Mouse (Mus musculus): ENCODE measurements around the gene Acvr1c. TPM values are rescaled to one million over a fixed set of nuclear protein-coding genes. Genes with fewer than 3 reads are reported as not detected.
A peak's percentile ranks its signal among the peaks of the same experiment; 100 is the strongest.

Acvr1c gene
- polyA plus RNA-seq (2012; fragmentation: generic; extraction: Trizol), result not detected

GRCm38 (mm10) chr2:58357414-58358131 is at the start of gene Acvr1c:
Acvr1c (minus strand) TSS chr2:58357895.
- no peaks in the 10 kb centered on the region for H3K36me3 ChIP-seq (ENCODE audit: control insufficient read depth, insufficient read depth)
- H3K27me3 ChIP-seq (ENCODE audit: control insufficient read depth, insufficient read depth, insufficient read length), result peaks cover 14% of the 10 kb centered on the region
- no peaks in the 10 kb centered on the region for H3K79me2 ChIP-seq (ENCODE audit: control insufficient read depth, insufficient read depth)
- no peak within 1 kb of the TSS for H3K4me3 ChIP-seq
- peak within 1 kb of the TSS; percentile 62 for H3K4me2 ChIP-seq (ENCODE audit: low read depth)
- TF ChIP-seq TCF3 (IDR thresholded peaks at IDR 0.05; ENCODE audit: insufficient read length, low read depth) (no peak), TCF12 (IDR thresholded peaks at IDR 0.05; ENCODE audit: insufficient read depth, poor library complexity, severe bottlenecking) (no peak), POLR2AphosphoS2 (IDR thresholded peaks at IDR 0.05; ENCODE audit: insufficient read length, low read depth) (no peak), REST (IDR thresholded peaks at IDR 0.05; ENCODE audit: insufficient read depth, insufficient read length) (no peak), MAX (IDR thresholded peaks at IDR 0.05; ENCODE audit: low read depth) (no peak), CEBPB (IDR thresholded peaks at IDR 0.05; ENCODE audit: insufficient read depth, poor library complexity, severe bottlenecking) (no peak), POLR2A (IDR thresholded peaks at IDR 0.05; ENCODE audit: insufficient read length, low read depth) (no peak), SRF (IDR thresholded peaks at IDR 0.05; ENCODE audit: control insufficient read depth, insufficient read length, low read depth) (no peak), E2F4 (IDR thresholded peaks at IDR 0.05; ENCODE audit: insufficient read depth) (no peak), MYOD1 (IDR thresholded peaks at IDR 0.05; ENCODE audit: control insufficient read depth in 1 of 3, insufficient read length in 2 of 3, low read depth in 2 of 3) (no peak), USF1 (IDR thresholded peaks at IDR 0.05; ENCODE audit: low read depth) (no peak), MYOG (IDR thresholded peaks at IDR 0.05; ENCODE audit: control insufficient read depth in 1 of 3, insufficient read depth in 1 of 3, insufficient read length in 2 of 3, low read depth in 2 of 3) (no peak)
- H3ac ChIP-seq (ENCODE audit: control insufficient read depth, insufficient read length), result no peak within 1 kb of the TSS

GRCm38 (mm10) chr2:58403481-58403880 is 45.8 kb upstream of the Acvr1c start:
- TF ChIP-seq REST (IDR thresholded peaks at IDR 0.05; ENCODE audit: insufficient read depth, insufficient read length) (no peak), POLR2AphosphoS2 (IDR thresholded peaks at IDR 0.05; ENCODE audit: insufficient read length, low read depth) (no peak), TCF3 (IDR thresholded peaks at IDR 0.05; ENCODE audit: insufficient read length, low read depth) (no peak), E2F4 (IDR thresholded peaks at IDR 0.05; ENCODE audit: insufficient read depth) (no peak), MYOD1 (IDR thresholded peaks at IDR 0.05; ENCODE audit: control insufficient read depth in 1 of 3, insufficient read length in 2 of 3, low read depth in 2 of 3) (no peak), MYOG (IDR thresholded peaks at IDR 0.05; ENCODE audit: control insufficient read depth in 1 of 3, insufficient read depth in 1 of 3, insufficient read length in 2 of 3, low read depth in 2 of 3) (no peak), POLR2A (IDR thresholded peaks at IDR 0.05; ENCODE audit: insufficient read length, low read depth) (no peak), TCF12 (IDR thresholded peaks at IDR 0.05; ENCODE audit: insufficient read depth, poor library complexity, severe bottlenecking) (no peak), SRF (IDR thresholded peaks at IDR 0.05; ENCODE audit: control insufficient read depth, insufficient read length, low read depth) (no peak), USF1 (IDR thresholded peaks at IDR 0.05; ENCODE audit: low read depth) (no peak), CEBPB (IDR thresholded peaks at IDR 0.05; ENCODE audit: insufficient read depth, poor library complexity, severe bottlenecking) (no peak), MAX (IDR thresholded peaks at IDR 0.05; ENCODE audit: low read depth) (no peak)
- H3K27me3 ChIP-seq (ENCODE audit: control insufficient read depth, insufficient read depth, insufficient read length), result no peaks in the 10 kb centered on the region
- H3K36me3 ChIP-seq (ENCODE audit: control insufficient read depth, insufficient read depth), result no peaks in the 10 kb centered on the region
- H3K4me3 ChIP-seq, result no peak overlapping the region
- H3K79me2 ChIP-seq (ENCODE audit: control insufficient read depth, insufficient read depth), result no peaks in the 10 kb centered on the region
- H3K4me2 ChIP-seq (ENCODE audit: low read depth), result no peak overlapping the region
- H3ac ChIP-seq (ENCODE audit: control insufficient read depth, insufficient read length), result no peak overlapping the region

- Histone ChIP-seq H3K4me2 (ENCODE audit: low read depth) (no peak overlapping the region), H3ac (ENCODE audit: control insufficient read depth, insufficient read length) (no peak overlapping the region)
Observed at GRCm38 (mm10) chr2:58388601-58389000, 30.9 kb upstream of the Acvr1c start.

GRCm38 (mm10) chr2:58380020-58380419 is 22.3 kb upstream of the Acvr1c start:
- Histone ChIP-seq H3K36me3 (ENCODE audit: control insufficient read depth, insufficient read depth) (no peaks in the 10 kb centered on the region), H3ac (ENCODE audit: control insufficient read depth, insufficient read length) (no peak overlapping the region), H3K27me3 (ENCODE audit: control insufficient read depth, insufficient read depth, insufficient read length) (no peaks in the 10 kb centered on the region), H3K79me2 (ENCODE audit: control insufficient read depth, insufficient read depth) (no peaks in the 10 kb centered on the region), H3K4me2 (ENCODE audit: low read depth) (no peak overlapping the region), H3K4me3 (no peak overlapping the region)
- no peak for TF ChIP-seq E2F4 (IDR thresholded peaks at IDR 0.05; ENCODE audit: insufficient read depth)
- TF ChIP-seq TCF12 (IDR thresholded peaks at IDR 0.05; ENCODE audit: insufficient read depth, poor library complexity, severe bottlenecking), result no peak
- TF ChIP-seq MYOD1 (IDR thresholded peaks at IDR 0.05; ENCODE audit: control insufficient read depth in 1 of 3, insufficient read length in 2 of 3, low read depth in 2 of 3), result no peak

More at GRCm38 (mm10) chr2:58388601-58389000, 30.9 kb upstream of the Acvr1c start:
- TF ChIP-seq MYOG (IDR thresholded peaks at IDR 0.05; ENCODE audit: control insufficient read depth in 1 of 3, insufficient read depth in 1 of 3, insufficient read length in 2 of 3, low read depth in 2 of 3) (no peak), POLR2A (IDR thresholded peaks at IDR 0.05; ENCODE audit: insufficient read length, low read depth) (no peak), SRF (IDR thresholded peaks at IDR 0.05; ENCODE audit: control insufficient read depth, insufficient read length, low read depth) (no peak), MAX (IDR thresholded peaks at IDR 0.05; ENCODE audit: low read depth) (no peak), CEBPB (IDR thresholded peaks at IDR 0.05; ENCODE audit: insufficient read depth, poor library complexity, severe bottlenecking) (no peak), USF1 (IDR thresholded peaks at IDR 0.05; ENCODE audit: low read depth) (no peak), REST (IDR thresholded peaks at IDR 0.05; ENCODE audit: insufficient read depth, insufficient read length) (no peak), E2F4 (IDR thresholded peaks at IDR 0.05; ENCODE audit: insufficient read depth) (no peak), TCF12 (IDR thresholded peaks at IDR 0.05; ENCODE audit: insufficient read depth, poor library complexity, severe bottlenecking) (no peak), POLR2AphosphoS2 (IDR thresholded peaks at IDR 0.05; ENCODE audit: insufficient read length, low read depth) (no peak), MYOD1 (IDR thresholded peaks at IDR 0.05; ENCODE audit: control insufficient read depth in 1 of 3, insufficient read length in 2 of 3, low read depth in 2 of 3) (no peak), TCF3 (IDR thresholded peaks at IDR 0.05; ENCODE audit: insufficient read length, low read depth) (no peak)
- H3K36me3 ChIP-seq (ENCODE audit: control insufficient read depth, insufficient read depth), result no peaks in the 10 kb centered on the region
- no peaks in the 10 kb centered on the region for H3K79me2 ChIP-seq (ENCODE audit: control insufficient read depth, insufficient read depth)
- H3K4me3 ChIP-seq, result no peak overlapping the region
- no peaks in the 10 kb centered on the region for H3K27me3 ChIP-seq (ENCODE audit: control insufficient read depth, insufficient read depth, insufficient read length)

Measured in myocyte (in vitro differentiated cells).